Mouse (Mus musculus) C2C12 (cell line): ENCODE data around the gene Pelp1.

Source experiments
- CEBPB ChIP-seq: IDR thresholded peaks from one replicate; pipeline ENCODE4 v1.6.1; 2011; ENCODE audit warnings: low read depth, mild to moderate bottlenecking, control low read depth, moderate library complexity
- CTCF ChIP-seq: IDR thresholded peaks from one replicate; pipeline ENCODE4 v1.5.1; 2011; ENCODE audit not compliant: control insufficient read depth, insufficient read depth, insufficient read length
- MAX ChIP-seq: IDR thresholded peaks from one replicate; pipeline ENCODE4 v1.6.1; 2011; ENCODE audit warnings: mild to moderate bottlenecking, control low read depth
- MYOG ChIP-seq: IDR thresholded peaks from one replicate; pipeline ENCODE4 v1.6.1; 2011; ENCODE audit not compliant: control insufficient read depth, insufficient read length; ENCODE audit errors: extremely low read depth
- USF1 ChIP-seq: IDR thresholded peaks from one replicate; pipeline ENCODE4 v1.6.1; 2011; ENCODE audit warnings: low read depth, mild to moderate bottlenecking, control low read depth, moderate library complexity

- TF ChIP-seq CEBPB (no peak), MYOG (no peak), CTCF (no peak), MAX (no peak), USF1 (no peak)
These were observed 27.6 kb upstream of the Pelp1 start for GRCm38 (mm10) chr11:70437426-70437825.
